Mouse (Mus musculus): Measurements from ENCODE around the gene Vmn1r3. TPM values are rescaled to one million over a fixed set of nuclear protein-coding genes. Genes with fewer than 3 reads are reported as not detected.

Gene Vmn1r3
- total RNA-seq, 1 experiment from 2014 or later, result not detected

Other genes starting within 250 kb of the Vmn1r3 start
- not detected in 2 replicates for gene Vmn1r2, start 18.0 kb downstream of the Vmn1r3 start, total RNA-seq (2021)

Measured in adrenal gland, postnatal 14 days (tissue).